Mouse (Mus musculus): ENCODE data around the gene Gclc. TPM values are rescaled to one million over a fixed set of nuclear protein-coding genes. Genes with fewer than 3 reads are reported as not detected.

The Gclc gene
- polyA plus RNA-seq, 1 experiment from 2014 or later = 12.3 TPM

DNA sequence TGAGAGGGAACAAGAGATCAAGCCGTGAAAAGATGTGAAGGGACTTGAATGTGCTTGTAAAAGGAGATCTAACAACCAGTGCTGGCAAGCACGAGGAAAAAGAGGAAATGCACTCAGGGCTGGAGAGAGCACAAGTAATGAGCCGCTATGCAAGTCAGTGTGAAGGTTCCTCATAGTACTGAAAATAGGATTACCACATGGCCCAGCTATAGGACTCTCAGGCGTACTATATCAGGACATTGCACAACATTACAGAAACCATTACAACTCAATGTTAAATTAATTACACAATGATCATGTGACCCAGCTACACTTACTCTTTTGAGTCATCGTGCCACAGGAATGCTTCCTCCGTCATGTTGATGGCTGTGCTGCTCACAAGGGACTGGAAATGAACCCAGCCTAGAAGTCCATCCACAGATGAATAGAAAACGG, 74.2 kb downstream of the Gclc start:
- Histone ChIP-seq H3K27ac (ENCODE audit: low read depth, low read length) (no peak overlapping the region), H3K36me3 (ENCODE audit: control insufficient read depth, insufficient read depth, low read length) (no peaks in the 10 kb centered on the region), H3K4me2 (no peak overlapping the region), H3K4me1 (ENCODE audit: control insufficient read depth, insufficient read depth, low read length) (no peaks in the 10 kb centered on the region), H3K4me3 (ENCODE audit: low read depth, low read length) (no peak overlapping the region), H3K9me3 (replicated peaks; ENCODE audit: control insufficient read depth, low read length) (no peaks in the 10 kb centered on the region), H3K9ac (ENCODE audit: low read depth, low read length) (no peak overlapping the region), H3K27me3 (ENCODE audit: control insufficient read depth, insufficient read depth, low read length) (no peaks in the 10 kb centered on the region)
- WGBS (ENCODE audit: insufficient replicate concordance) = 73% methylated on average over 7 of the region's 7 CpGs
- no peak for ATAC-seq (replicated peaks; ENCODE audit: insufficient number of reproducible peaks, low FRiP score, low TSS enrichment)

DNA sequence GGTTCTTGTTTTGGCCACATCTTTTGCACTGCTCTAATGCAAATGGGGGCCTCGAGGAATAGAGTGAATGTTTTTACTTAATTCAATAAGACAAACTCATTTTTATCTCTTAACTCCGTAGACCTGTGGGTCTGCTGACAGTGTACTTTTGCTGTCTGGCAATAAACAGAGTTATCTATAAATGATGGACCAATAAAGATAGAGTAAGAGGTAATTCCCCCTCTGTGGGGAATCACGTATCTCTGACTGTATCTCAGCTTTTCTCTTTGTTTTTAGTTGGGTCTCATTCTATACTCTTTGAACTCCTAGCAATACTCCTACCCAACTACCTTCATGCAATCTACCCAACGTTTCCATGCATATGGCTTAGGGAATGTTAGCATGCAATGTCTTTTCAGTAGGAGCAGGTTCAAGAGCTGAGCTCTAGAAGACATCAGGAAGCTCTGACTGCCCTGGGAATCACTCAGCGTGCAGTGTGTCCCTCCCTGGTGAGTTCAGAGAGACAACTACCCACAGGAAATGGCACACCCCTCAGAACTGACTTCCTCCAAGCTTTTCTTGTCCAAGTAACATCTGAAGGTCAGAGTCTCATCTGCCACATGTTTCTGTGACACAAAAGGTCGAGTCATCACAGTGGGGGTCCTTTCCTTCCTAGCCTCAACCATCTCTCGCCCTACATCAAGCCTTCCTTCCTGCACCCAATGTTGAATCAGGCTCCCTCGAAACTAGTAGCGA, 80.1 kb downstream of the Gclc start:
- Histone ChIP-seq H3K27ac (ENCODE audit: low read depth, low read length) (no peak overlapping the region), H3K9ac (ENCODE audit: low read depth, low read length) (no peak overlapping the region), H3K4me1 (ENCODE audit: control insufficient read depth, insufficient read depth, low read length) (no peaks in the 10 kb centered on the region), H3K9me3 (replicated peaks; ENCODE audit: control insufficient read depth, low read length) (no peaks in the 10 kb centered on the region), H3K4me2 (no peak overlapping the region), H3K36me3 (ENCODE audit: control insufficient read depth, insufficient read depth, low read length) (no peaks in the 10 kb centered on the region), H3K4me3 (ENCODE audit: low read depth, low read length) (no peak overlapping the region), H3K27me3 (ENCODE audit: control insufficient read depth, insufficient read depth, low read length) (no peaks in the 10 kb centered on the region)
- WGBS (ENCODE audit: insufficient replicate concordance) = 65% methylated on average over 9 of the region's 9 CpGs
- ATAC-seq (replicated peaks; ENCODE audit: insufficient number of reproducible peaks, low FRiP score, low TSS enrichment) = no peak

DNA sequence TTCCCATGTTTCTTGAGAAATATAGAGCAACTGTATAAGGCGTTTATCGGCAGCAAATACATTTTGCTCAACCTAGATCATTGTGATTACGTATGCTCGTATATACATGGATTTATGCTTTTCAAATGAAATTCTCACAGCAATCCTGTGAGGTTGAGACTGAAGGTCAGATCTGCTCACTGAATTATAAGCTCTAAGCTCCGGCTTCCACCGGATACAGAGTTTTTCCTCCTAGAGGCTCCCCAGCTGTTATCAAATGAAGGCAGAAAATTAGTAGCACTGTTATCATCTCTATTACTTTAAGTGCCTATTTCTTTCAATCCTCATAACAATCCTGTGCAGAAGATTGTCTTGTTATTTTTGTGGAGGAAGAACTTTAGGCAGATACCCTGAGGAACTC, 80.8 kb downstream of the Gclc start:
- Histone ChIP-seq H3K36me3 (ENCODE audit: control insufficient read depth, insufficient read depth, low read length) (no peaks in the 10 kb centered on the region), H3K9ac (ENCODE audit: low read depth, low read length) (no peak overlapping the region), H3K4me2 (no peak overlapping the region), H3K4me1 (ENCODE audit: control insufficient read depth, insufficient read depth, low read length) (no peaks in the 10 kb centered on the region), H3K27ac (ENCODE audit: low read depth, low read length) (no peak overlapping the region), H3K9me3 (replicated peaks; ENCODE audit: control insufficient read depth, low read length) (no peaks in the 10 kb centered on the region), H3K27me3 (ENCODE audit: control insufficient read depth, insufficient read depth, low read length) (no peaks in the 10 kb centered on the region), H3K4me3 (ENCODE audit: low read depth, low read length) (no peak overlapping the region)
- ATAC-seq (replicated peaks; ENCODE audit: insufficient number of reproducible peaks, low FRiP score, low TSS enrichment) = no peak
- WGBS (ENCODE audit: insufficient replicate concordance) = 82% methylated on average over 6 of the region's 6 CpGs

DNA sequence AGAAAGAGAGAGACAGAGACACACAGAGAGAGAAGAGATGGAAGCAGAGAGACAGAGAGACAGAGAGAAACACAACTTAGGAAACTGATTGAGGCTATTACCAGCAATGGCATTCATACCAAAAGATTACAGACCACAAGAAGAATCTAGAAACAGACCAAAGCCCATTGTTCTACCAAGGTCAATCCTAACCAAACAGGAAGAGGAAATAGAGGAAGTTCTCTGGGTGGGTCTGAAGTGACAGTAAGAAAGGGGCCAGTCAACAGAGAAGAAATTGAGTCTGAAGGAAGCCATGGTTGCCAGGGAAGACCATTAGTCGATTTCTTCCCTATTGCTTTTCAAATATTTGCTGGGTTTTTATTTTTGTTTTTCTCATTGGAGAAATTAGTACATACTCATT, 81.4 kb downstream of the Gclc start:
- Histone ChIP-seq H3K9me3 (replicated peaks; ENCODE audit: control insufficient read depth, low read length) (no peaks in the 10 kb centered on the region), H3K9ac (ENCODE audit: low read depth, low read length) (no peak overlapping the region), H3K4me2 (no peak overlapping the region), H3K27me3 (ENCODE audit: control insufficient read depth, insufficient read depth, low read length) (no peaks in the 10 kb centered on the region), H3K36me3 (ENCODE audit: control insufficient read depth, insufficient read depth, low read length) (no peaks in the 10 kb centered on the region), H3K4me1 (ENCODE audit: control insufficient read depth, insufficient read depth, low read length) (no peaks in the 10 kb centered on the region), H3K27ac (ENCODE audit: low read depth, low read length) (no peak overlapping the region), H3K4me3 (ENCODE audit: low read depth, low read length) (no peak overlapping the region)
- no peak for ATAC-seq (replicated peaks; ENCODE audit: insufficient number of reproducible peaks, low FRiP score, low TSS enrichment)
- WGBS (ENCODE audit: insufficient replicate concordance) = 81% methylated on average over 1 of the region's 1 CpGs

DNA sequence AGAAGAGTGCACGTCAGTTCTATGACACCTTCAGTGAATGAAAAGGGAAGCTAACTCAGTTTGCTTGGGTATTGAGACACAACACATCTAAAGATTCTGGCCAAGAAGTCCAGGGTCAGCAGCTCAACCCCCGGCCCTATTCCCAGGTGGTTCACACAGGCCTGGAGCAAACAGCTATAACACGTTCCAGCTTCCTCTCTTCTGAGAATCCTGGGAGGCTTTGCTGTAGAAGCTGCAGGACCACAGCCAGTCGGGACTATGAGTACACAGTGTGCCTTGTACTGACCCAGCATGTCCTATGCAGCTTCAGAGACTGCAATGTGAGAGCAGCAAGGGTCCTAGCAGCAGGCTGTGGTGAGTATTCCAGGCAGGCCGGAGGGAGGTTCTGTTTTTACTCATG, 84.3 kb downstream of the Gclc start:
- no peak for ATAC-seq (replicated peaks; ENCODE audit: insufficient number of reproducible peaks, low FRiP score, low TSS enrichment)
- no peaks in the 10 kb centered on the region for H3K36me3 ChIP-seq (ENCODE audit: control insufficient read depth, insufficient read depth, low read length)

More for the DNA sequence above, 84.3 kb downstream of the Gclc start:
- Histone ChIP-seq H3K27ac (ENCODE audit: low read depth, low read length) (no peak overlapping the region), H3K4me1 (ENCODE audit: control insufficient read depth, insufficient read depth, low read length) (no peaks in the 10 kb centered on the region), H3K27me3 (ENCODE audit: control insufficient read depth, insufficient read depth, low read length) (no peaks in the 10 kb centered on the region), H3K9ac (ENCODE audit: low read depth, low read length) (no peak overlapping the region), H3K4me3 (ENCODE audit: low read depth, low read length) (no peak overlapping the region), H3K9me3 (replicated peaks; ENCODE audit: control insufficient read depth, low read length) (no peaks in the 10 kb centered on the region), H3K4me2 (no peak overlapping the region)
- 65% methylated on average over 5 of the region's 5 CpGs for WGBS (ENCODE audit: insufficient replicate concordance)

Other genes starting within 250 kb of the Gclc start
- 11.2 and 13.4 TPM in 2 replicates for gene Lrrc1, start 209.7 kb upstream of the Gclc start, polyA plus RNA-seq (2014; fragmentation: Nextera tagmentation; extraction: Ambion mirVana)
- 50.5 and 64.4 TPM in 2 replicates for gene Klhl31, start 118.0 kb upstream of the Gclc start, polyA plus RNA-seq (2014; fragmentation: Nextera tagmentation; extraction: Ambion mirVana)
- gene Elovl5, start 162.8 kb downstream of the Gclc start, polyA plus RNA-seq (2014; fragmentation: Nextera tagmentation; extraction: Ambion mirVana) = 91.2 and 102 TPM in 2 replicates